Mouse (Mus musculus) limb, embryonic 12.5 days (tissue): ENCODE measurements at regions not wholly inside any gene's neighbourhood (a gene's known extent, or its start where the extent isn't known, plus 50 kb on each side); places are given as distances from the start of the nearest gene placed in this dataset.

Experiments used
- ATAC-seq: fragments of 200-750 bp; cut with Nextera tagmentation; 2 replicates; pipeline ENCODE4 v1.8.0; 2017; ENCODE audit warnings: low read depth, moderate TSS enrichment; ENCODE audit not compliant: insufficient number of reproducible peaks, insufficient read depth, low FRiP score, low TSS enrichment
- H3K27ac ChIP-seq: fragments of 300-500 bp; sonication (generic); 2 replicates; pipeline ENCODE4 v1.5.1; 2016; ENCODE audit warnings: mild to moderate bottlenecking, moderate library complexity
- H3K27me3 ChIP-seq: fragments of 300-500 bp; sonication (generic); 2 replicates; pipeline ENCODE4 v1.6.1; 2016; ENCODE audit warnings: mild to moderate bottlenecking, moderate library complexity
- H3K36me3 ChIP-seq: fragments of 300-500 bp; sonication (generic); 2 replicates; pipeline ENCODE4 v1.6.1; 2016; ENCODE audit warnings: mild to moderate bottlenecking, moderate library complexity
- H3K4me1 ChIP-seq: fragments of 300-500 bp; sonication (generic); replicated peaks from 2 replicates; pipeline ENCODE4 v1.6.1; 2016
- H3K4me2 ChIP-seq: fragments of 300-500 bp; sonication (generic); 2 replicates; pipeline ENCODE4 v1.6.1; 2016; ENCODE audit warnings: mild to moderate bottlenecking, moderate library complexity
- H3K4me3 ChIP-seq: fragments of 300-500 bp; sonication (generic); replicated peaks from 2 replicates; pipeline ENCODE4 v1.5.1; 2016; ENCODE audit warnings: mild to moderate bottlenecking
- H3K9ac ChIP-seq: fragments of 300-500 bp; sonication (generic); replicated peaks from 2 replicates; pipeline ENCODE4 v1.6.1; 2016; ENCODE audit warnings: mild to moderate bottlenecking, moderate library complexity
- H3K9me3 ChIP-seq: fragments of 300-500 bp; sonication (generic); 2 replicates; pipeline ENCODE4 v1.6.1; 2016; ENCODE audit warnings: mild to moderate bottlenecking, moderate library complexity
- WGBS: fragments of 180-500 bp; shearing (Covaris S2); methylation state at CpG from one replicate; pipeline ENCODE4 v1.1.7; 2016; 5-methylcytosine and 5-hydroxymethylcytosine counted together

DNA sequence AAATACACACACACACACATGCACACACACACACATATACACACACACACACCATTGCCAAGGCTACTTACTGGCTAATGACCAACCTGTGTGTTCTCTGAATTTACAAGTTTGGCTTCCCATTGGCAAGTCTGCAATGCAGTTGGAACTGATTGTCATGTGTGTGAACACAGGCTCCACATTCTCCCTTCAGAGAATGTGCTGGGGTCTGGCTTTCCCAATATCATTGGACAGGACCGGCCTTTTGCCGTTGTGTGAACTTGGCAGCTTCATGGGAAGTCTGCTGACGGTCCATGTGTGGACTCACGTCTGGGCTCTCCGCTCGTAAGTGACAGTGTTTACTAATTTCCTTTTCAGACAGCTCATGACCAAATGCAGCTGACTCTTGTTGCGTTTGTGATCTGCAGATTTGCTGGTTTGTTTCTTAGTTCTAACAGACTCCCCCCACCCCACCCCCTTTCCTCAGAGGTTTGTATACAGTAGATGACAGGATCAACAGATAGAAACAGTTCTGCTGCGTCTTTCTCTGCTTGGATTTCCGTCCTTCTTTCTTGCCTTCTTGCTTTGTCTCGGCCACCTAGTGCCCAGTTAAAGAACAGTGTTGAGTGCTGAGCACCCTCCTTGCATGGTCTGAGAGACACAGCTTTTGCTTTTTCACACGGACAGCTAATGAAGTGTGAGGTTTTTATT is 183.1 kb upstream of the Sulf2 start:
- H3K4me2 ChIP-seq = 0 out of 2 replicates have a peak overlapping the region, but pooled peaks have one; percentile 4
- 0 out of 2 replicates have a peak, but pooled peaks cover 3% of the 10 kb centered on the region for H3K9me3 ChIP-seq
- no peak overlapping the region for H3K9ac ChIP-seq
- H3K4me1 ChIP-seq = peaks cover 63% of the 10 kb centered on the region
- WGBS = 24% methylated on average over 11 of the region's 11 CpGs
- H3K36me3 ChIP-seq = no peaks in the 10 kb centered on the region
- H3K27me3 ChIP-seq = no peaks in the 10 kb centered on the region
- ATAC-seq = no peak
- peak overlapping the region; percentile 81 for H3K27ac ChIP-seq
- no peak overlapping the region for H3K4me3 ChIP-seq

DNA sequence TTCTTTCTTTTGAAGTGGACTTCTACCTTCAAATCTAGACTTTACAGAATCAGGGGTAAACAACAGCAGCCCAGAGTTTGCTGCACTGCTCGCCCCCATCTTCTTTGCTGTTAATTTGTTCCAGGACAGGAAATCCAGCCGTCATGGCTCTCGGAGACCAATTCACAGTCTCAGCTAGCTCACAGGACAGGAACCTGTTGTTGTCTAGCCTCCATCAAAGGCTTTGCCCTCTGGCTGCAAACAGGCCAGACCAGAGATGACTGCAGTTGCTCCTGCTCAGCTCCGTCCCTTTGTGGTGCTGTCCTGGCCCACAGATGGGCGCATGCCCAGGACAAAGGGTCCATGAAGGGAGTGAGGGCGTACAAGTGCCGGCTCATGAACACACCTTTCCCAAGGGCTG is 182.2 kb upstream of the Sulf2 start:
- 17% methylated on average over 7 of the region's 7 CpGs for WGBS
- H3K27me3 ChIP-seq = no peaks in the 10 kb centered on the region
- H3K9me3 ChIP-seq = 0 out of 2 replicates have a peak, but pooled peaks cover 3% of the 10 kb centered on the region
- H3K4me1 ChIP-seq = peaks cover 70% of the 10 kb centered on the region
- peak overlapping the region; percentile 95 for H3K27ac ChIP-seq
- peak overlapping the region; percentile 34 for H3K9ac ChIP-seq
- ATAC-seq = no peak
- H3K4me3 ChIP-seq = no peak overlapping the region
- no peaks in the 10 kb centered on the region for H3K36me3 ChIP-seq
- H3K4me2 ChIP-seq = no peak overlapping the region

DNA sequence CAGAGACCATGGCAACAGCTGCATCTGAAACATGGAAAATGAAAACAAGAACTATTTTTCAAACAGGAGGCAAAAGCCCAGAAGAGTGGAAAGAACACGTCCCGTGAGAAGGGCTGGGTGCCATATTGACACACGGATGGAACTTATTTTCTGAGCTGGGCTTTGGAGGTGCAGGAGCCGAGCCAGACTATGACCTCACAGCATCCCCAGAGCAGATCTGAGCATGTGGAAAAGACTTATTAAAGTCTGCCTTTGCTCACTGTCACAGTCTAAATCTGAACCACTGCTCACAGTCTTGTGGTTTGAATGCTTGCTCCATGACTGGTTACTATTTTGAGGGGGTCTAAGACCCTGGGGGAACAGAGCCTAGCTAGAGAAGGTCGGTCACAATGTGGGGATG is 180.2 kb upstream of the Sulf2 start:
- peaks cover 71% of the 10 kb centered on the region for H3K4me1 ChIP-seq
- H3K36me3 ChIP-seq = no peaks in the 10 kb centered on the region
- H3K4me3 ChIP-seq = no peak overlapping the region
- no peak overlapping the region for H3K9ac ChIP-seq
- H3K27me3 ChIP-seq = no peaks in the 10 kb centered on the region
- no peak overlapping the region for H3K4me2 ChIP-seq
- H3K27ac ChIP-seq = peak overlapping the region; percentile 78
- 48% methylated on average over 5 of the region's 5 CpGs for WGBS
- ATAC-seq = no peak
- H3K9me3 ChIP-seq = 0 out of 2 replicates have a peak, but pooled peaks cover 3% of the 10 kb centered on the region

DNA sequence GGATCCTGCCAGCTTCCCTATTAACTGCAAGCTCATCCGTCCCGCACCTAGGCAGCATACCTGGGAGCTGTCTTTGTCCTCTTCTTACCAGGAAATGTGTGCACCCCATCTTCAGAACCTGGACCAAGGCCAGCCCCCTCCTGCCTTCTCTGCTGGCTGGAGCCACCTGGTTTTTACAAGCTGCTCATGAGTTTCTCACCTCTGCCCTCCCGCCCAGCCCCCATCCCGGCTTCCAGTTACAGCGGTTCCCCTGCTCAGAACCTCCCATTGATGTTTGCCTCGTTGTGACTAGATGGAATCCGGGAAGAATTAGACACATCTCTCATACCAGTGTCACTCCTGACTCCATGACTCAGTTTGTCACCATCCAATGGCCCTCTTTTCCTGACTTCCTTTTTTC is 179.1 kb upstream of the Sulf2 start:
- Histone ChIP-seq H3K36me3 (no peaks in the 10 kb centered on the region), H3K4me2 (peak overlapping the region; percentile 0; the same call in 1 of the 2 replicates), H3K27ac (peak overlapping the region; percentile 75), H3K27me3 (no peaks in the 10 kb centered on the region), H3K4me3 (no peak overlapping the region), H3K4me1 (peaks cover 82% of the 10 kb centered on the region), H3K9ac (no peak overlapping the region), H3K9me3 (0 out of 2 replicates have a peak, but pooled peaks cover 3% of the 10 kb centered on the region)
- WGBS = 16% methylated on average over 7 of the region's 7 CpGs
- no peak for ATAC-seq

DNA sequence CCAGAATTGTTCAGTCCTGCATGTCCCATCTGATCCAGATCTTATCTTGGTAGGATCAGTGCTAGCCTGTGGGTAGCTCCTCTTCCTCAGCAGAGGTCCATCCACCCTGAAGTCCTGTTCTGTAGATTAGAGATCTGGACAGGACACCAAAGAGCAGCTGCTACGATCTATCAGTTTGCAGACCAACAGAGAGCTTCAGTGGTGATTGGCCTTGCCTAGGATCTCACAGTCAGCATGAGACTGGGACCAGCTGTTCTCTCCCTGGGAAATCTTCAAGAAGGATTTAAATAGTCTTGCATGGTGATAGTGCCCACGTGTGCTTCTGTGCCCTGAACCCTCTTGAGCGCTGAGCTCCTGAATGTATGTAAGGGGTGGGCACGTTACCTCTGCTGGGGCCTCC is 178.4 kb upstream of the Sulf2 start:
- H3K36me3 ChIP-seq = no peaks in the 10 kb centered on the region
- peaks cover 87% of the 10 kb centered on the region for H3K4me1 ChIP-seq

DNA sequence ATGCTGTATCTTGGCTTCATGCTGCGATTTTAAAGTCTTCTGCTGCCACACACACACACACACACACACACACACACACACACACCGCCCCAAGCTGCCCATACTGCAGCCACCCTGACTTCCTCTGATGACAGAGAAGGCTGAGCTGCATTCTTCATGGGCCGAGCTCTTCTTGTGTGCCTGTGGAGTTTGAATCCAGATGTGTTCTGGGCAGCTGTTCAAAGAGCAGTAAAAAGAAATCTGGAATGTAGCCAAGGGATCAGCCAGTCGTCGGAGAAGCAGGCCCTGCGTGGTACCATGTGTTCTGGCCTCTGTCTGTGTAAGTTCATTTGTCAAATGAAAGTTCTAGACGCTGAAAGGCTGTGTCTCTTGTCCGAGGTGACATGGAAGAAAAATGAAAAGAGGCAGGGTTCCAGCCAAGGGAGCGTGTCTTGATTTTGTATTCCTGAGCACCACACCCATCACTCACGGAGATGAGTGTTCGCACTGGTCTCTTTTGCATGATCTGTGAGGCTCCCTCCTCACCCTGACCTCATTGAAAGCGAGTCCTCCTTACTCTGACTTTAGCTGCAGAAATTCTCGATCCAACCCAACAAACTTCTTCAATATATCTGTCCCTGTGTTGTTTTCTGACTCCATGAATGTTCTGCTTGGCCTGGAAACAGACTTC is 177.4 kb upstream of the Sulf2 start:
- Histone ChIP-seq H3K4me3 (no peak overlapping the region), H3K27me3 (no peaks in the 10 kb centered on the region), H3K4me1 (peaks cover 78% of the 10 kb centered on the region), H3K4me2 (no peak overlapping the region), H3K27ac (peak overlapping the region; percentile 75), H3K9me3 (no peaks in the 10 kb centered on the region), H3K36me3 (no peaks in the 10 kb centered on the region), H3K9ac (no peak overlapping the region)
- peak; percentile 48; the same call in 1 of the 2 replicates for ATAC-seq
- WGBS = 40% methylated on average over 13 of the region's 13 CpGs

More for the DNA sequence above, 178.4 kb upstream of the Sulf2 start:
- Histone ChIP-seq H3K27me3 (no peaks in the 10 kb centered on the region), H3K4me3 (no peak overlapping the region), H3K9ac (no peak overlapping the region), H3K4me2 (no peak overlapping the region), H3K27ac (peak overlapping the region; percentile 75), H3K9me3 (no peaks in the 10 kb centered on the region)
- no peak for ATAC-seq
- WGBS = 43% methylated on average over 4 of the region's 4 CpGs

DNA sequence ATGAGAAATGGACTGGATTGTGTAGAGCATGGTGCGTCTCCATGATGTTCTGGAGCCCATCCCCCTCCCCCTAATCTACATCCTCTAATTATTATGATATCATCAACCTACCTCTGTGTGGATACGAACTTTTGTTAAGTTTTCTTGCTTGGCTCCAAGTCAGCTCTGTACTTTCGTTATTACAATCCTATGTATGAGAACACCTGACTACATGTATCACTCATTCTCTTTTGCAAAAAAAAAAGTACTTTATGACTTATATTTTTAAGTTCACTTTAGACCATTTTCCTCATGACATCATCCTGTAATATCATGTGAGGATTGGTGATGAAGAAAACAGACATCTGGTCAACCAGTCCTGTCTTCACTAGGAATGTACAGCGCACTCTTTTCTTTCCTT is 175.7 kb upstream of the Sulf2 start:
- no peak overlapping the region for H3K4me2 ChIP-seq
- no peak for ATAC-seq
- 92% methylated on average over 4 of the region's 4 CpGs for WGBS
- H3K9me3 ChIP-seq = no peaks in the 10 kb centered on the region
- H3K4me1 ChIP-seq = peaks cover 68% of the 10 kb centered on the region
- no peaks in the 10 kb centered on the region for H3K27me3 ChIP-seq
- no peak overlapping the region for H3K27ac ChIP-seq
- H3K4me3 ChIP-seq = no peak overlapping the region
- H3K9ac ChIP-seq = no peak overlapping the region
- no peaks in the 10 kb centered on the region for H3K36me3 ChIP-seq

DNA sequence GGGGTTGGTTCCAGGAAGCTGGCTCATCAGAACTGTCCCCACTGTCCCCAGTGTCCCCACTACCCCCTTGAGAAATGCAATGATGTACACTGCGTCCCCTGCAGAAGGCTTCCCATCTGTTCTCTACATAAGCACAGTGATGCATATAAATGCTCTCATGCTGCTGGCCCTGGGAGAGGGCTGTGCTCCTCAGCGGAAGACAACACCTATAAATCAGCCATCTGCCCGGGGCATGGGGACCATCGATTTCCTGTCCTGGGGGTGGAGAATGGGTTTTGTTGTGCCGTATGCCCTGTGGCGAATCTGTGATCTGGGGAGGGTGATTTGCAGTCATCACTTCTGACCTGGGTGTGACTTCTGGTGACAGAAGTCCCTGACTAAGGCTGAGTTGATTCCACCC is 174.9 kb upstream of the Sulf2 start:
- 17% methylated on average over 6 of the region's 6 CpGs for WGBS
- ATAC-seq = no peak
- Histone ChIP-seq H3K27me3 (no peaks in the 10 kb centered on the region), H3K9ac (no peak overlapping the region), H3K4me3 (no peak overlapping the region), H3K27ac (0 out of 2 replicates have a peak overlapping the region, but pooled peaks have one; percentile 12), H3K4me2 (no peak overlapping the region), H3K36me3 (no peaks in the 10 kb centered on the region), H3K4me1 (peaks cover 61% of the 10 kb centered on the region), H3K9me3 (no peaks in the 10 kb centered on the region)

DNA sequence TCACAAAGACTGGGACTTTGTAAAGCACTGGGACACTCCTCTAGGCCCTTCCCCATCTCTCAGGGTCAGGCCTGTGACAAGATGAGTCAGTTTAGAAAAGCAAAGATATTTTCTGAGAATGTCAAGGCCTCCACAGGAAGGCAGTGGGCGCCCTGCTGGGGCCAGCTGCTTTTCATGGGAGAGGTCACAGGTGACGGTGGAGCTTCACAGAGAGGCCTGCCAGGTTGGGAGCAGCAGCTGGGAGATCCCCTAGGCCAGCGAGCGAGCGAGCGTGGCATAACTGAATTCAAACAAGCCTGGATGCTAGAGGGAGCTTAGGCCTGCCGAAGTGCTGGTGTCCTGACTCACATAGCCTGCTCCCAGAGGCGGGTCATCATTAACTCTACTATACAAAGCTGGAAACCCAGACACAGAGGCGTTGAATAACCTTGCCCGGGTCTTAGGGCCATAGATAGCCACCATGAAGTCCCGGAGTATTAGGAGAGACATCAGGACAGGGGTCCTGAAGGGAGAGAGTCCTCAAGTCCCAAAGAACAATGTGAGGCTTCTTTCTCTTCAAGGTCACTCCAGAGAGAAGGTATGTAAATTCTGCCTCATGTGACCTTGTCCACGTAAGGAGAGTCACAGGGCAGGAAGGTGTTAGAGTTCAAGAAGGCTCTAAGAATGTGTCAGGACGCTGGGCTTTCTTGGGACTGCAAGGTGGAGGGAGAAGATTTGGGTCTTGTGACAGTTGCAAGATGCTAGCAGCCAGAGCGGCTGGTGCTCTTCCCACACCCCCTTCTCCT is 174.3 kb upstream of the Sulf2 start:
- Histone ChIP-seq H3K9me3 (no peaks in the 10 kb centered on the region), H3K27ac (0 out of 2 replicates have a peak overlapping the region, but pooled peaks have one; percentile 12), H3K4me1 (peaks cover 62% of the 10 kb centered on the region), H3K4me3 (no peak overlapping the region), H3K36me3 (no peaks in the 10 kb centered on the region), H3K4me2 (no peak overlapping the region), H3K9ac (no peak overlapping the region), H3K27me3 (no peaks in the 10 kb centered on the region)
- ATAC-seq = no peak
- WGBS = 63% methylated on average over 14 of the region's 14 CpGs

DNA sequence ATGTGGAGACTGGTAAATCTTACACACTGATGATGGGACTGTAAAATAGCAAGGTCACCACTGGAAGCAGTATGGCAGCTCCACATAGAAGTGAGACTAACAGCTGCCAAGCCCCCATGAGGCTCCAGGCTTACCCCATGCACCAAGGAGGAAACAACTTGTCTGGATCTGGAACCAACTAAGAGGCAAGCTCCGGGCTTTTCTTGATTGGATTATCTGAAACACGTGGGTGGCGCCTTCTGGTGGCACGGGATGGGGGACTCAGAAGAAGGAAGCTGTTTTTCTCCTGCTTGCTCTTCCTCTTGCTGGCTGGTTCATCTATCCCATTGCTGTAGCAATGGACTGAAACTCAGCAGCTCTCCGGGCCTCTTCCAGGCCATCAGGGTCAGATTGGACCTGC is 171.5 kb upstream of the Sulf2 start:
- Histone ChIP-seq H3K4me3 (no peak overlapping the region), H3K36me3 (no peaks in the 10 kb centered on the region), H3K4me1 (peaks cover 61% of the 10 kb centered on the region), H3K9ac (no peak overlapping the region), H3K9me3 (no peaks in the 10 kb centered on the region), H3K27ac (no peak overlapping the region), H3K4me2 (no peak overlapping the region), H3K27me3 (no peaks in the 10 kb centered on the region)
- no peak for ATAC-seq
- WGBS = 60% methylated on average over 5 of the region's 5 CpGs

DNA sequence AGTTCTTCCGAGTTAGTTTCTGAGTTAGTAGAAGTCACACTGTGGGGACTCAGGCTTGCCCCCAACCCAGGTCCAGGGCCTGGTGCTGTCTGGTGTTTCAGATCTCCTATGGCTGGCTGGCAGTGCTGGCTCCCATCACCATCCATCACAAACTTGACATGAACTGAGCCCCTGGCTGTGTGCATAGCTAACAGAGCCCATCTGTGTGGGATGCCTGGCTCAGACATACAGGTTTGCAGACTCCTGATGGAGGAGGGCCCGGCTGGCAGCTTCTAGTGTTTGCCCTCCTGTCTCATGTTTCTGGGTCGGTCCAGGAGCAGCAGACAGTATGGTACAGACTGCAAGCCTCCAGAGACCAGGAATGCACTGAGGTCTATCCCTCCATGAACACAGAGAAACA is 169.5 kb upstream of the Sulf2 start:
- peaks cover 57% of the 10 kb centered on the region for H3K4me1 ChIP-seq
- no peak overlapping the region for H3K9ac ChIP-seq
- H3K27ac ChIP-seq = peak overlapping the region; percentile 53
- H3K36me3 ChIP-seq = no peaks in the 10 kb centered on the region
- WGBS = 30% methylated on average over 3 of the region's 3 CpGs
- H3K9me3 ChIP-seq = no peaks in the 10 kb centered on the region
- H3K4me2 ChIP-seq = no peak overlapping the region
- no peak for ATAC-seq
- H3K4me3 ChIP-seq = no peak overlapping the region
- H3K27me3 ChIP-seq = no peaks in the 10 kb centered on the region
